In the genomic region with DNA sequence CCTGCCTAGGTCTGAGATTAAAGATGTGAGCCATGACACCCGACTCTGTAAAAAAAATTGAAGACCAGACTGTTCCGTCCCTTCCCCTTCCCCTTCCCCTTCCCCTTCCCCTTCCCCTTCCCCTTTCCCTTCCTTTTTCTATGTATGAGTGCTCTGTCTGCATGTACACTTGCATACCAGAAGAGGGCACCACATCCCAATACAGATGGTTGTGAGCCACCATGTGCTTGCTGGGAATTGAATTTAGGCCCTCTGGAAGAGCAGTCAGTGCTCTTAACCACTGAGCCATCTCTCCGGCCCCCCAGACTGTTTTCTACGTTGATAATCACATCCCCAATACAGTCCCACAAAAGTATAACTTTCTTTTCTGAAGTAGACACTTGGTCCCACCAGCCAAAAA, we compare ENCODE assay signal across 11 mouse cellular contexts. TPM values are rescaled to one million over a fixed set of nuclear protein-coding genes. Genes with fewer than 3 reads are reported as not detected.
DNase-seq lines count a peak whose midpoint lies in the region; ATAC-seq and TF ChIP-seq lines count a peak whose summit lies in the region.
"Had no signal": no experiment of that assay in that cellular context is flagged by ENCODE, and none has a peak within 500 bp of the region (broad histone marks: within the 10 kb centered on the region; RNA-seq: fewer than 3 reads in every experiment).

No protein-coding gene starts in this region.

- peaks cover 26% of the 10 kb centered on the region for H3K36me3 ChIP-seq in lung, embryonic 14.5 days (ENCODE audit: insufficient read depth)
- H3K36me3 ChIP-seq in stomach, postnatal 0 days (ENCODE audit: control insufficient read depth, insufficient read depth, low read length), result peaks cover 5% of the 10 kb centered on the region; the same call in 1 of the 2 replicates
- H3K36me3 ChIP-seq: intestine, embryonic 15.5 days; liver, embryonic 13.5 days had no signal

- H3K9ac ChIP-seq in lung, embryonic 14.5 days, result no peak overlapping the region
- no peak overlapping the region for H3K9ac ChIP-seq in stomach, postnatal 0 days (ENCODE audit: low read length)
- H3K9ac ChIP-seq: intestine, embryonic 15.5 days; liver, embryonic 13.5 days had no signal

- no peaks in the 10 kb centered on the region for H3K27me3 ChIP-seq in lung, embryonic 14.5 days (ENCODE audit: insufficient read depth, low read length)
- H3K27me3 ChIP-seq in stomach, postnatal 0 days (ENCODE audit: control insufficient read depth, insufficient read depth, low read length), result no peaks in the 10 kb centered on the region
- H3K27me3 ChIP-seq: intestine, embryonic 15.5 days; liver, embryonic 13.5 days; megakaryocyte, embryonic 14.5 days had no signal

- TF ChIP-seq EP300 in stomach, postnatal 0 days (optimal IDR thresholded peaks at IDR 0.05), result no peak

- ATAC-seq in lung, embryonic 14.5 days (ENCODE audit: insufficient read depth), result no peak
- ATAC-seq in stomach, postnatal 0 days (ENCODE audit: low FRiP score, low TSS enrichment), result no peak
- ATAC-seq: intestine, embryonic 15.5 days had no signal

- H3K4me2 ChIP-seq in lung, embryonic 14.5 days, result no peak overlapping the region
- no peak overlapping the region for H3K4me2 ChIP-seq in stomach, postnatal 0 days (replicated peaks; ENCODE audit: low read depth)
- H3K4me2 ChIP-seq: intestine, embryonic 15.5 days; liver, embryonic 13.5 days had no signal

- WGBS in lung, embryonic 14.5 days, result 81% methylated on average over 4 of the region's 4 CpGs
- 90% methylated on average over 4 of the region's 4 CpGs for WGBS in stomach, postnatal 0 days

- H3K4me1 ChIP-seq in lung, embryonic 14.5 days (ENCODE audit: insufficient read depth), result no peaks in the 10 kb centered on the region
- no peaks in the 10 kb centered on the region for H3K4me1 ChIP-seq in stomach, postnatal 0 days (replicated peaks; ENCODE audit: control insufficient read depth, insufficient read depth)
- H3K4me1 ChIP-seq: intestine, embryonic 15.5 days had no signal

- intact Hi-C loops in heart, postnatal 14 days (cut with DNase I), result loop anchor here (5.0 to 10.0 kb wide), 2 partner anchors 127 to 255 kb away; a partner anchor contains a TSS

- H3K9me3 ChIP-seq in lung, embryonic 14.5 days (ENCODE audit: low read depth, low read length), result no peaks in the 10 kb centered on the region
- H3K9me3 ChIP-seq in stomach, postnatal 0 days (ENCODE audit: control insufficient read depth, low read length), result no peaks in the 10 kb centered on the region
- H3K9me3 ChIP-seq: intestine, embryonic 15.5 days; liver, embryonic 13.5 days; megakaryocyte, embryonic 14.5 days had no signal

- no peak overlapping the region for H3K4me3 ChIP-seq in lung, embryonic 14.5 days (ENCODE audit: low read depth, low read length)
- no peak overlapping the region for H3K4me3 ChIP-seq in stomach, postnatal 0 days (ENCODE audit: low read depth, low read length)
- H3K4me3 ChIP-seq: intestine, embryonic 15.5 days; liver, embryonic 13.5 days; megakaryocyte, embryonic 14.5 days had no signal

- peak; percentile 52 for DNase-seq in heart, adult 11 months
- DNase-seq in heart, postnatal 14 days, result no peak
- DNase-seq in lung, embryonic 14.5 days, result peak; percentile 10
- no peak for DNase-seq in lung, postnatal 25 days (ENCODE audit: low spot score)
- peak; percentile 80 for DNase-seq in ZHBTc4 (ENCODE audit: low read depth, low spot score)
- DNase-seq in stomach, postnatal 0 days (ENCODE audit: low spot score), result no peak
- DNase-seq in frontal cortex, adult 2 months (ENCODE audit: extremely low spot score in 1 of 2, low spot score in 1 of 2), result no peak
- no peak for DNase-seq in cerebellum, postnatal 36 days

- 0 out of 2 replicates have a peak, but pooled peaks have one; percentile 18 for TF ChIP-seq CTCF in lung, embryonic 14.5 days (IDR thresholded peaks at IDR 0.05; ENCODE audit: low read depth)
- peak; percentile 55 for TF ChIP-seq CTCF in stomach, postnatal 0 days (IDR thresholded peaks at IDR 0.05; ENCODE audit: low read depth)

- H3K27ac ChIP-seq in lung, embryonic 14.5 days (ENCODE audit: low read depth), result no peak overlapping the region
- H3K27ac ChIP-seq in stomach, postnatal 0 days (replicated peaks), result no peak overlapping the region
- H3K27ac ChIP-seq: intestine, embryonic 15.5 days had no signal

RNA-seq across cellular contexts. Expression of a gene that starts 18.7 kb away (rescaled TPM):
- total RNA-seq in heart, postnatal 14 days (2021), result 10 to 100 TPM; 42.5 to 43.5 TPM
- 28.5 and 30.1 TPM in 2 replicates for polyA plus RNA-seq in lung, embryonic 14.5 days (2014; fragmentation: Nextera tagmentation; extraction: Ambion mirVana)
- 11.9 and 13.2 TPM in 2 replicates for polyA plus RNA-seq in stomach, postnatal 0 days (2015; fragmentation: Nextera tagmentation; extraction: Ambion mirVana)
- 186 and 204 TPM in 2 replicates for polyA plus RNA-seq in frontal cortex, adult 2 months (2012; rRNA removed)

RNA-seq across cellular contexts. Expression of a gene that starts 27.3 kb away (rescaled TPM):
- 10 to 100 TPM; 19.4 to 20.3 TPM for total RNA-seq in heart, postnatal 14 days (2021)
- polyA plus RNA-seq in lung, embryonic 14.5 days (2014; fragmentation: Nextera tagmentation; extraction: Ambion mirVana), result 29.5 and 33.6 TPM in 2 replicates
- 10.9 and 12.3 TPM in 2 replicates for polyA plus RNA-seq in stomach, postnatal 0 days (2015; fragmentation: Nextera tagmentation; extraction: Ambion mirVana)
- polyA plus RNA-seq in frontal cortex, adult 2 months (2012; rRNA removed), result 21.1 and 21.3 TPM in 2 replicates

RNA-seq across cellular contexts. Expression of a gene that starts 51.1 kb away (rescaled TPM):
- 1 to 10 TPM; 1.4 to 1.8 TPM for total RNA-seq in heart, postnatal 14 days (2021)
- 4.4 and 4.7 TPM in 2 replicates for polyA plus RNA-seq in lung, embryonic 14.5 days (2014; fragmentation: Nextera tagmentation; extraction: Ambion mirVana)
- 7.9 and 9.5 TPM in 2 replicates for polyA plus RNA-seq in stomach, postnatal 0 days (2015; fragmentation: Nextera tagmentation; extraction: Ambion mirVana)
- 1.3 and 1.6 TPM in 2 replicates for polyA plus RNA-seq in frontal cortex, adult 2 months (2012; rRNA removed)

Comparison
In these comparisons a context has a peak if more than half of its experiments do, and no peak if none do; other contexts are left out.
1. DNase-seq: peak in heart, adult 11 months (single experiment), lung, embryonic 14.5 days (single experiment) and ZHBTc4 (single experiment); none in heart, postnatal 14 days (0 of 2), lung, postnatal 25 days (single experiment), stomach, postnatal 0 days (single experiment), frontal cortex, adult 2 months (0 of 2) and cerebellum, postnatal 36 days (0 of 2).